Mouse (Mus musculus): ENCODE results near the gene Srm.

The Srm gene

DNA sequence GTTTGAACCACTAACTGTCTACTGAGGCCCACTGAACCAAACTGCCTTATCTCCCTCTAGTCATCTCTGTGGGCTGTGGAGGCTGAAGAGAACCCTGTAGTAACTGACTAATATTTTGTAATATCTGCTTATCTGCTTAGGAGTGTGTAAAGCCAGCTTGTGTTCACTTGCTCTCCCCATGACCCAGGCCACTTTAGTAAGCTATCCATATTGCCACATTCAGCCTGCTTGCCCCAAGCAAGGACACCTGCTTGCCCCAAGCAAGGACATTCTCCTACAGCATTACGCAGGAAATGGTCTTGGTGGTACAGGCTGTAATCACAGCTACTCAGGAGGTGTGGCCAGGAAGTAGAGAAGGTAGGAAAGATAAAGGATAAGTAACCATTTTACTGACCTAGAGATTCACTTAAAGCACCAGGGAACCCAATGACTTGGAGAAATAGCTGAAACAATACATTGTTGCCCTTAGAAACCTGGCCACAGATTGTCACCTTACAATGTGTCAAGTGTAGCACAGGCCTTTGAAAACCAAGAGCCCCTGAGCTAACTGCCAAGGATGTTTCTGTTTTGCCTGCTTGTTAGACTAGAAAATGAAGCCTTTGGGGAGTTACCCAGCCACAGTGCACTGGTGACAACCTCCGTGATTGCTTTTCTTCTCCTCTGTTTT is 42.2 kb downstream of the Srm start:
- DNase-seq (ENCODE audit: low spot score in 2 of 2), result no peak

- no peak for DNase-seq (ENCODE audit: low spot score in 2 of 2)
These were observed 44.0 kb downstream of the Srm start for GRCm38 (mm10) chr4:148635309-148635708.

DNA sequence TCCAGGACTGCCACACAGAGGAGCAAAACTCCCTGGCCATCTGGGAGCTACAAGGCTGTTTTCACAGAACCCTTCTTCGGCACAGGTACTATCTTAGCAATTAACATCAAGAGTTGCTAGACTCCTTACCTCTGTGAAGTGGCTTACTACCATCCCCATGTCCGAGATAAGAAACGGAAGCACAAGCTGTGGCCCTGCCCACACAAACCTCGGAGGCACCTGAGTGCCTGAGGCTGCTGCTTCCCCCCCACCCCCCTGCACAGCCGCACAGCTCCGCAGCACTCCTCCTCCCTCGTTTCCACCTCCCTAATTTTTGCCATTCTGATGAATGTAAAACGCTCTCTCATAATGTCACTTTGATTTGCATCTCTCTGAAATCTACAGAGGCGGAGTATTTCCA is 47.0 kb downstream of the Srm start:
- no peak for DNase-seq (ENCODE audit: low spot score in 2 of 2)

DNA sequence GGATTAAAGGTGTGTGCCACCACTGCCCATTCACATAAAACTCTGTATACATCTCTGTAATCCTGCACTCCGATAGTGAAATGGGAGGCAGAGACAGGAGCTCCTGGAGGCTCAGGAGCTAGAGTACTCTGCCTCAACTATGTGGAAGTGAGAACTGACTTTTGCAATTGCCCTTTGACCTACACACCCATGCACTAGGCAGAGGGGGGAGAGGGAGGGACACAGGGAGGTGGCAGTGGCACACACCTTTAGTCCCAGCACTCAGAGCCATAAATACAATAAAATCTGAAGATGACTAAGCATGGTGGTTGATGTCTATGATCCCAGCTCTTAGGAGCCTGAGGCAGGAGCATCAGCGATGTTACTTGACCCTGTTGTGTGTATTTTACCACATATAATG is 48.2 kb downstream of the Srm start:
- no peak for DNase-seq (ENCODE audit: low spot score in 2 of 2)

- no peak for DNase-seq (ENCODE audit: low spot score in 2 of 2)
These were observed 49.8 kb downstream of the Srm start for GRCm38 (mm10) chr4:148641121-148641520.

- no peak for DNase-seq (ENCODE audit: low spot score in 2 of 2)
These were observed 52.2 kb downstream of the Srm start, which contains the start of gene Gm572 for GRCm38 (mm10) chr4:148643291-148644156. TSS of gene Gm572 (plus strand) at chr4:148643317.

- peak; percentile 46 to 63 for DNase-seq (ENCODE audit: low spot score in 2 of 2)
These were observed 52.8 kb downstream of the Srm start for GRCm38 (mm10) chr4:148644157-148644511.
